Mouse (Mus musculus): ENCODE results near the gene Hbb-bh2.
"Not testable (repeated sequence)": the region's sequence is repeated elsewhere in the genome, so short reads cannot be mapped to it uniquely, and the experiment has no call there.

Hbb-bh2 gene

DNA sequence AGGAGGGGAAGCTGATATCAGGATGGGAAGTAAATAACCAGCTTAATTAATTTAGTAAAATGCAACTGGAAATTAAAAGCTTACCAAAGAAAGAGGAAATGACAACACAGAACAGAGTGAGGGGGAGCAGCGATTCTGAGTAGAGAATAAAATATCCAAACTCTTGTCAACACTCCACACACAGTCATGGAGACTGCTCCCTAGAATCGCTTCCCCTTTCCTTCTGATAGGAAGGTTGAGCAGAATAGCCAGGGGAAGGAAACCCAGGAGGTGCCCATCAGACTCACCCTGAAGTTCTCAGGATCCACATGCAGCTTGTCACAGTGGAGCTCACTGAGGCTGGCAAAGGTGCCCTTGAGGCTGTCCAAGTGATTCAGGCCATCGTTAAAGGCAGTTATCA lies 27.2 kb downstream of the Hbb-bh2 start:
- DNase-seq (ENCODE audit: extremely low read depth, low read depth, low spot score), result not testable (repeated sequence)

DNA sequence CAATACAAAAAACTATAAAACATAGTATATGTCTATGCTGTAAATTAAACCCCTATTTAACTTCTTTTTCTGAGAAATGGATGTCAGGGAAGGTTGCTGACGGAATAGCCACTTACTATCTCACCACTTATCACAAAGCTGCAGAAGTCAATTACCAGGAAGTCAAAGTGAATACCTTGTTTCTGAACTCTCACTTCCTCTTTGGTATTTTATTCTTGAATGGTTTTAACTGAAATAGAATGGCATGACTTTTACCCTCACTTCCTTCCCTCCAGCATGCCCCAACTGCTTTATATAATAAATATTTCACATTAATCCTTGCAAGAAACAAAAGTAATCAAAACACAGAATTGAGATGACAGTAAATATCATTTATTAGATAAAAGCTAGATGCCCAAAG lies 28.1 kb downstream of the Hbb-bh2 start:
- no peak for DNase-seq (ENCODE audit: extremely low read depth, low read depth, low spot score)

DNA sequence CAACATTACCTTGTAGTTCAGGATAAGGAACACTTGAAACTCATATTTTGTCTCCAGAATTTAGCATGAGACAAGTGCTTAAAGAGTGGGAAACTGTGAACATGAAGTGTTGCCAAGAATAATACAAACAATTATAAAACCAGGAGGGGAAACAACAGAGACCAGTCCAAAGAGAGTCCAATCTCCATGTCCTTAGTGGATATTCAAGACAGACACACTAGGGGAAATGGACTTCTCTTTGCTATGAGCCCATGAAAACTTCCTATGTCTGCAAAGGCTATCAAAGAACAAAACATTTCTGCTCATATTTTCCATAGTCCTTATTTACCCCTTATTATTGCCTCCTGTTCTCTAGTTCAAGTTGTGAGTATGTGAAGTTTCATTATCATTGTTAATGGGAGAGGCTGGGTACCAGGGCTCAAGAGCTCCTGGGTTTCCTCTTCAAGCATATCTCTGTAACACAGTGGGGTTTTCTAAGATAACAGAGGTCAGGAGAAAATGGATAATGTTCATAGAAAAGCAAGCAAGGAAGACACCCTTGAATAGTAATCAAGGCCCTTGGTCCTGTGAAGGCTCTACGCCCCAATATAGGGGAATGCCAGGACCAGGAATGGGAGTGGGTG lies 29.0 kb downstream of the Hbb-bh2 start:
- DNase-seq (ENCODE audit: extremely low read depth, low read depth, low spot score), result no peak

DNA sequence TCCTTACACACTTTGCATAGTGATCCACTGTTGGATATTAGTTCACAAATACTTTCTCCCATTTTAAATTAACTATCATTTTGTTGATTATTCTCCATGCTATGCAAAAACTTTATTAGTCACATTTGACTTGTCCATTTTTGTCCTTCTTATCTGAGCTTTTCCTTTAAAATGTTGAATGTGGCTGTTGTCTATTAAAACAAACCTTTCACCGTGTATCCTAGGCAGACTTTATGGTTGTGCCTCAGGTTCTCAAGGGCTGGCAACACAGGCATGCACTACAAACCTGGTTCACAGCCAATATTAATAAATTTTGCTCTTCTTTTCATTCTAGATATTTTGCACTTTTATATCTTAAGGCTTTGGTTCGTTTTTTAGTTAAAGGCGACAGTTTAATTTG lies 29.6 kb downstream of the Hbb-bh2 start:
- no peak for DNase-seq (ENCODE audit: extremely low read depth, low read depth, low spot score)

DNA sequence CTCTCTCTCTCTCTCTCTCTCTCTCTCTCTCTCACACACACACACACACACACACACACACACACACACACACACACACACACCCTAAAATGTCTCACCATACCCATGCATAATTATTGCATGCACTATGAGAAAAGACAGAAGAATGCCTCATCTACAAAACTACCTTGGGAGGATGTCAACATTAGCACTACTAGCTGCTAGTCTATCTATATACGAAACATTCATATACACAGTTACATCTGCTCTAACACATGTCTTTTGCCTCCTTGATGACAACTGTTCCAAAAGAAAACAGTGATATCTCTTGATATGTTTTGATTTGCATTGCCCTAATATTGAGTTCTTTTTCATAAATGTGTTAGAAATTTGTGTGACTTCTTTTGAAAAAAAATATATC lies 30.0 kb downstream of the Hbb-bh2 start:
- DNase-seq (ENCODE audit: extremely low read depth, low read depth, low spot score), result no peak

DNA sequence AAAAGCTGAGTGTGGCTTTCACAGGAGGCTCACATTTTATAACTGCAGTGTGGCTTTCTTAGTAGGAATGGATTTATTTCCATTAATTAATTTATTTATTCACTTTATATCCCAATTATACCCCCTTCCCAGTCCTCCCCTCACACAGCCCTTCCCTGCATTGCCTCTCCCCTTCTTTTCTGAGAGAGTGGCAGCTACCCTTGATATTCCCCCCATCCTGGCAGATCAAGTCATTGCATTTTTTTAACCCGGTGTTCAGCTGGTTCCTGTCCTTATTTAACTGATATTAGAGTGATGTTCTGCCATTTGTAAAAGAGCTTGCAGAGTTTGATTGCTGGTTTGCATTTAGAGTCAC lies 30.5 kb downstream of the Hbb-bh2 start:
- no peak for DNase-seq (ENCODE audit: extremely low read depth, low read depth, low spot score)

DNA sequence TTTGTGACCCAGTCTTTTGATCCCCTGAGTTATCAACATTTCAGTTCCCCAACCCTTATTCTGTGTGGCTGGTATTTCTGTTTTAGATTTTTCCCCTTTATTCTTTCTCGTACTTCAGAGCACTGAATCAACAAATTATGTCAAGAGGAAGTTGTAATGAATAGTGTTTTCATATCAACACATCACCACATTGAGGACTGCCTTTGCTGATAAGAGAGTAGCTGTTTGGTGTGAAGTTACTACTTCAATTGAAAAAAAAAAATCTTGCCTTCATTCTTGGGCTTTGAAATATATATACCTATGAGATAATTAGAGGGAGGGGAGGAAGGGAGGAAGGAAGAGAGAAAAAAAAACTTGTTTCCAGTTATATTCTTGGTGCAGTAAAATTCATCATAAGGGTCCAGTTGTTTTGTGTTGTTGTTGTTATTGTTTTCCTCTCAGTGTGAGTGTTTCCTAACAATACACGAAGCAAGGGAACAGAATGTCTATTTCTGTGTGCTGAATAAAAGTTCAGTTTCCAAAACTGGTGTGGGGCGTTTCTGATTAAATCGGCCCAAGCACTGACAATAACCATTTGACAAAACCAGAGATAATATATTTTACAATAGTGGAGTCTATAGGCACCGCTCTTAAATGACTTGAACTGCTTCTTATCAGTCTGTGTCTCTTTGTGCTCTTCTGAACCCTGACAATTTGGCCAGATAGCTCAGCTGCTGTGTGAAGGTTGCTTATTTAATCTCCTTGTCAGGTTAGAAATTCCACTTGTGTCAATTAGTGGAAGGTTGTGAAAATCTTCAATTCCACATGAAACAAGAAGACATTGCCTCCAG lies 31.1 kb downstream of the Hbb-bh2 start:
- no peak for DNase-seq (ENCODE audit: extremely low read depth, low read depth, low spot score)

DNA sequence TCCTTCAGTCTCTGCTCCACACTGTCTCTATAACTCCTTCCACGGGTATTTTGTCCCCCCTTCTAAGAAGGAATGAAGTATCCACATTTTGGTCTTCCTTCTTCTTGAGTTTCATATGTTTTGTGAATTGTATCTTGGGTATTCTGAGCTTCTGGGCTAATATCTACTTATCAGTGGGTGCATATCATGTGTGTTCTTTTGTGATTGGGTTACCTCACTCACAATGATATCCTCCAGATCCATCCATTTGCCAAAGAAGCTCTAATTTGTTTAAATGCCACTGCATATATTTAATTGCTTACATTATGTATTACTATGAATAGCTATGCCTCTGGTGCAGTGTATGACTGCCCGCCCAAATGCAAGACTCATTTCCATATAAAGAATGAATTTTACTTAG lies 32.2 kb downstream of the Hbb-bh2 start:
- not testable (repeated sequence) for DNase-seq (ENCODE audit: extremely low read depth, low read depth, low spot score)

DNA sequence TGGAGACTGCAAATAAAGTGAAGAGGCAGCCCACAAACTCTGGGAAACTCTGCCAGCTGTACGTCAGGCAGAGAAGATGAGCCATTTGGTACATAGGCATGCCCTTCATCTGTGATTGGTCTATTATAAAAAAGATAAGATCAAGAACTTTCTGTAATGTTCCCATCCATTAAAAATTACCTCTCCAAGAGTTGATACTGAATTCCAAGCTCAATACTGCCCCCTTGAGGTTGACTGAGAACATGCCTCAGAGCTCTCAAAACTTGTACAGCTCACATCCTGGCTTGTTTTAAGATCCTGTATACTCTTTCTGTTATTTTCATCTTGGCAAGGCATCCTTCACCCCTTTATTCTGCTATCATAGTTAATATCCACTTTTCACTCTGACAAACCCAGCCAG lies 33.5 kb downstream of the Hbb-bh2 start:
- DNase-seq (ENCODE audit: extremely low read depth, low read depth, low spot score), result no peak

DNA sequence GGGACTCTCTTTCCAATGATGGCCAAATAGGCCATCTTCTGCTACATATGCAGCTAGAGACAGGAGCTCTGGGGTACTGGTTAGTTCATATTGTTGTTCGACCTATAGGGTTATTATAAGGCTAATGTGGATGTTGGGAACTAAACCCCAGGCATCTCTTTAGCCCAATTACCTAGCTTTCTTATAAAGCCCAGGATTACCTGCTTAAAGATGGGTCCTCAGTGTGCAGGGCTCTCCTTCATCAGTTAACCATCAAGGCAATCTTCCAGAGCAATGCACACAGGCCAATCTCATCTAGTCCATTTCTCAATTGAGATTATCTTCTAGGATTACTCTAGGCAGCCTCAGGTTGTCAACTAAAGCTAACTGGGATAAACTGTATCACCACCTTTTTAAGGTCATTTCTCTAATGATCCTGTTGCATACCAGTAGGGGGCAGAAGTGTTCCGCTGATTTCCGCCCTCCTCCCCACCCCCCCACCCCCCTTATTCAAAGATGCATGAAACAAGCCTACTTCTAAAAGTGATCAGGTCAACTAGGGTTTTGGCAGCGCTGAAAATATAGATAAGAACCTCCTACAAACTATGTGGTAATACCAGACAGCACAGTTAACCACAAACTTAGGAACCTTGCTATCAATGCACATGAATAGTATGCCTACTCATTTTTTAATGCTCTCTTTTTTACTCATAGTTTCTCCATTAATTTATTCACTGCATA lies 47.5 kb downstream of the Hbb-bh2 start:
- no peak for DNase-seq (ENCODE audit: extremely low read depth, low read depth, low spot score)

DNA sequence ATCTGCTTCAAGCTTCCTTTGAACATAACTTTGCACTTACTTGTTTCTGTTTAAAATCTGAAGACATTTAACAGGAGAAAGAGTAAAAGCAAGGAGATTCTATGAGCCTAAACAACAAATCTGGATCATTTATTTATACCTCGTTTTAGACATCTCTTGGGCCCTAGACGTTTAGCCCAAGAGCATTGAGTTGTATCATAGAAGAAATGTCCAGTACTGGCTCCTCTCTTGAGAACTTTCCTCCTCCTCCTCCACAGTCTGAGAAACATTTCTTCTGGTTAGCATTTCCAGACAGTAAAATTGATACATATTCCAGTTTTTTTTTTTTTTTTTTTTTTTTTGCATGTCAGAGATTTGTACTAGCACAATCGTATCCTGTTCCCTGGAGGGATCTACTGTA lies 48.6 kb downstream of the Hbb-bh2 start, which contains the start of gene Olfr67:
Olfr67 (minus strand) TSS at position 101 of the 400 bp plus-strand sequence.
- DNase-seq (ENCODE audit: extremely low read depth, low read depth, low spot score), result no peak
